Mouse (Mus musculus): ENCODE data around the gene Olfr317. TPM values are rescaled to one million over a fixed set of nuclear protein-coding genes. Genes with fewer than 3 reads are reported as not detected.

The Olfr317 gene
- not detected for total RNA-seq (2023)

DNA sequence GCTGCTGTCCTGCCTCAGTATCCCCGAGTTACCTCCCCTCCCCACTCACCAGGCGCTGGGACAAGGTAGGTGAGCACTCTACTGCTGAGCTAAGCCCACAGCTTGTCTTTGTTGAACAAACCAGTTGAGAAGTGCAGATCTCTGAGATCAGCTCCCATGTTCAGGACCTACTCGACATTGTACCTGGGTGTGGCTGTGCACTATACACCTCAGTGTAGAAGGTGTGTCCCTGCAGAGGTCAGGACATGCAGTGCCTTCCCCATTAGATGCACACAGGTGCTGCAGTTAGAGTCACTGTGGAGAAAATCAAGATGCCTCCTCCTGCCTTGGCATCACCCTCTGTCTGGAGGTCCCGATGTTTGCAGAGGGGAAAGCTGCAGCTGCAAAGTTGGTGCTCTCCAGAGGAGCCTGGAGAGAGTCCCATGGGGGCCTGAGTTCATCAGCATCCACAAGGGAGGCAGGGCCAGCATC, at the start of gene Olfr317:
TSS of gene Olfr317 (minus strand) at position 421 of the 471 bp plus-strand sequence.

DNA sequence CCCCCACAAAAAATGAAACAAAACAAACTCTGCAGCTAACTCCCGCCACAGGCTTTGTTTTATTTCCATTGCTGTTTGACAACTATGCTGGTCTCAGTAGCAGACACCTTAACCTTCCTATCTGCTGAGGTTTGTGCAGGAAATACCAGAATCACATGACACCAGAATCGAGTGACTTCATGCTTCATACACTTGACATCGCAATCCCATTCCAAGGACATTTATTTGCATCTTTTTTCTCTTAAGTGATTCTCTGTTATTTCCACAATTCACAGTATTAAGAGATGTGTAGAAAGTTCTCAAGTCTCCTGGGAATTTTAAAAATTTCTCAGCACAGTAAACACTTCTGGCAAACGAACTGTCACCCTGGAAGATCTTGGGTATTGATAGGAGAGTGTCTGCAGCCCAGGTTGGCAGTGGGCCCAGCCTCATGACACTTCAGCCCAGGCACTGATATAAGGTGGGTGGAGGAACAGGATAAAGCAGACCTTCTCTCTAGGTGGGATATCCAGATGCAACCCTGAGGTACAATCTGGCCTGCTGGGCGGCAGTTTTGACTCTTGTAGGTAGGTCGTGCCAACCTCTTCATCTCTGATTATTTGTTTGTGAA, 43.6 kb upstream of the Olfr317 start, which contains the start of gene Olfr314:
TSS of gene Olfr314 (plus strand) at position 473 of the 610 bp plus-strand sequence.

DNA sequence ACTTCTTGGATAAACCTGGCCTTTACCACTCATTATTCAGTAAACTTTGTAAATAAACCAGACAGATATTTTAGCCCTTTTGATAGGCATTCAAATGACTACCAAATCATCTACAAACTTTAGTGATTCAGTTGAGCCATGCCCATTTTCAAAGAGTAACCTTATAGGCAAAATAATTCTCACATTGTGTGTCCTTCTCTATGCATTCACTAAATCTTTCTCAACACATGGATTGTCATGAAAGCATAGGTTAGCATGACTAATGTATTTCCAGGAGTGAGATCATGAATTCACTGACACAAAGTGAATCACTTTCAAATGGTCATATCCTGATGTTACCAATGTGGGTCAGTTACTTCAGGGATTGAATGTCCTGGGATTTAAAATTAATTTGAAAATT, 33.9 kb upstream of the Olfr317 start, which contains the start of gene Olfr315:
TSS of gene Olfr315 (plus strand) at position 301 of the 400 bp plus-strand sequence.

DNA sequence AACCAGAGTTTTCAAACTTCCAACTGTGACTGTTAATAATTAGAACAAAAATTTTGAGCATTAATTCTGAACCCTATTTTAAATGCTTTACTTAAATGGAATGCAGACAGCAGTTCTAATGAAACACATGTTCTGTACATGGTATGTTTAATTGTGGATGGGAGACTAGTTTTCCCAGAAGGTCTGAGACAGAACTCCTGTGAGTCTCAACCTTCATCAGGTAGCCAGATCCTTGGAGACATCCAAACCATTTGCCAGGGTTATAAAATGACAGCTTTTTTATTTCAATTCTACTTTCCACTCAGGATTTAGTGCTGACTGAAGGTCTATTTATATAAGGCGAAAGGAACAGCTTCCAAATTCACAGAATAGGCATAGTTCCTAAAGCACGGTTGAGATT, 13.4 kb upstream of the Olfr317 start, which contains the start of gene Olfr316:
TSS of gene Olfr316 (plus strand) at position 301 of the 400 bp plus-strand sequence.

DNA sequence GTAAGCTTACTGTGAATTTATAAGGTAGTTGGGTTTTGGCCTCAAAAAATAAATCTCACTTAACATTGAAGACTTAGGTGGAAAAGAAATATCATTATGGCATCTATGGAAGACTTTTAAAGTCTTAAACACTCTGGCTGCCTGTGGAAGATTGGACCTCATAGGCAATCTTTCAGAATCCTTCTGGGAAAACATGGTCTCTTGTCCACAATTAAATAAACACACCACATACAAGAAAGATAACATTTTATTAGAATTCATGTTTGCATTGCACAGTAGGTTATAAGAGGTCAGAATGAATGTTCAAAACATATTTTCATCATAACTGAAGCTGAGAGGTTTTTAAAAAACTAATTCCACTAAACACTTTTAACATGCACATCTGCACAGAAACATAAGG, 15.1 kb downstream of the Olfr317 start, which contains the start of gene Olfr318:
TSS of gene Olfr318 (minus strand) at position 101 of the 400 bp plus-strand sequence.

DNA sequence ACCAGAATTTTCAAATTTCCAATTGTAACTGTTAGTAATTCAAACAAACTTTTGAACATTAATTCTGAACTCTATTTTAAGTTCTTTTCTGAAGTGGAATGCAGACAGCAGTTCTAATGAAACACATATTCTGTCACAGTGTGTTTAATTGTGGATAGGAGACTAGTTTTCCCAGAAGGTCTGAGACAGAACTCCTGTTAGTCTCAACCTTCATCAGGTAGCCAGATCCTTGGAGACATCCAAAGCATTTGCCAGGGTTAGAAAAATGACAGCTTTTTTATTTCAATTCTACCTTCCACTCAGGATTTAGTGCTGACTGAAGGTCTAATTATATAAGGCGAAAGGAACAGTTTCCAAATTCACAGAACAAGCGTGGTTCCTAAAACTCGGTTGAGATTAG, 40.1 kb downstream of the Olfr317 start, which contains the start of gene Olfr319:
TSS of gene Olfr319 (plus strand) at position 301 of the 400 bp plus-strand sequence.

Other genes with a start within 250 kb of the Olfr317 start
- not detected for gene Olfr332, start 246.7 kb downstream of the Olfr317 start, total RNA-seq (2023)
- gene Olfr331, start 236.6 kb downstream of the Olfr317 start, total RNA-seq (2023): not detected
- gene Olfr330, start 204.4 kb downstream of the Olfr317 start, total RNA-seq (2023): not detected
- not detected for gene Olfr329-ps, start 192.8 kb downstream of the Olfr317 start, total RNA-seq (2023)
- under 1 TPM; 0.20 to 0.53 TPM for gene Olfr328, start 183.6 kb downstream of the Olfr317 start, total RNA-seq (2023)
- not detected for gene Olfr224, start 168.7 kb downstream of the Olfr317 start, total RNA-seq (2023)
- not detected for gene Olfr325, start 161.5 kb downstream of the Olfr317 start, total RNA-seq (2023)
- not detected for gene Olfr324, start 144.1 kb downstream of the Olfr317 start, total RNA-seq (2023)
- gene 2210407C18Rik, start 123.1 kb downstream of the Olfr317 start, total RNA-seq (2023): not detected
- not detected for gene Olfr323, start 108.7 kb downstream of the Olfr317 start, total RNA-seq (2023)
- under 1 TPM; 0.32 to 0.33 TPM for gene Trim58, start 98.7 kb downstream of the Olfr317 start, total RNA-seq (2023)
- gene Olfr322, start 80.4 kb downstream of the Olfr317 start, total RNA-seq (2023): not detected
- not detected for gene Olfr320, start 58.1 kb downstream of the Olfr317 start, total RNA-seq (2023)
- not detected for gene Olfr319, start 40.0 kb downstream of the Olfr317 start, total RNA-seq (2023)
- under 1 TPM; 0.50 to 0.64 TPM for gene Olfr318, start 15.2 kb downstream of the Olfr317 start, total RNA-seq (2023)
- not detected for gene Olfr316, start 13.5 kb upstream of the Olfr317 start, total RNA-seq (2023)
- gene Olfr315, start 34.0 kb upstream of the Olfr317 start, total RNA-seq (2023): not detected
- not detected for gene Olfr314, start 43.7 kb upstream of the Olfr317 start, total RNA-seq (2023)
- gene Fam183b, start 62.7 kb upstream of the Olfr317 start, total RNA-seq (2023): not detected
- gene Olfr313, start 75.8 kb upstream of the Olfr317 start, total RNA-seq (2023): not detected
- not detected for gene Olfr312, start 90.0 kb upstream of the Olfr317 start, total RNA-seq (2023)
- gene Olfr311, start 100.0 kb upstream of the Olfr317 start, total RNA-seq (2023): not detected
- 10 to 100 TPM in 1 of 2 experiments, 1 to 10 TPM in 1; 7.1 to 15.0 TPM for gene Gm12258, start 107.9 kb upstream of the Olfr317 start, total RNA-seq (2023)
- 10 to 100 TPM; 11.0 to 12.4 TPM for gene 2810021J22Rik, start 128.0 kb upstream of the Olfr317 start, total RNA-seq (2023)
- 10 to 100 TPM; 12.1 to 12.3 TPM for gene Zfp39, start 165.0 kb upstream of the Olfr317 start, total RNA-seq (2023)
- not detected for gene Btnl10, start 178.7 kb upstream of the Olfr317 start, total RNA-seq (2023)
- gene Rnf187, start 199.7 kb upstream of the Olfr317 start, total RNA-seq (2023): 100 to 1,000 TPM; 122 to 136 TPM
- gene Hist3h2ba, start 209.7 kb upstream of the Olfr317 start, total RNA-seq (2023): 10 to 100 TPM; 12.9 to 15.2 TPM
- 10 to 100 TPM; 39.5 to 41.6 TPM for gene Hist3h2a, start 215.5 kb upstream of the Olfr317 start, total RNA-seq (2023)
- under 1 TPM in 1 of 2 experiments, not detected in 1; 0.41 TPM for gene Trim17, start 215.5 kb upstream of the Olfr317 start, total RNA-seq (2023)
- 10 to 100 TPM; 68.7 to 76.5 TPM for gene Trim11, start 238.9 kb upstream of the Olfr317 start, total RNA-seq (2023)

Data from T-cell, adult 66 days (primary cell).